Mouse (Mus musculus): ENCODE measurements around the gene Ube2a. TPM values are rescaled to one million over a fixed set of nuclear protein-coding genes. Genes with fewer than 3 reads are reported as not detected.

Ube2a gene
- total RNA-seq (2021) = 10 to 100 TPM; 59.6 to 61.9 TPM
- long read RNA-seq, experiment 1, transcript Ube2a-201 (6 exons, 1,732 nt) = major isoform, 50 of 55 reads
- long read RNA-seq, experiment 1, partial matches to known transcripts = 0 of 55 reads
- long read RNA-seq, experiment 1, other reads (novel, unspliced or antisense) = 1 of 55 reads
- long read RNA-seq, experiment 2, transcript Ube2a-201 (6 exons, 1,732 nt) = major isoform, 39 of 43 reads
- long read RNA-seq, experiment 2, partial matches to known transcripts = 0 of 43 reads
- long read RNA-seq, experiment 2, other reads (novel, unspliced or antisense) = 1 of 43 reads

DNA sequence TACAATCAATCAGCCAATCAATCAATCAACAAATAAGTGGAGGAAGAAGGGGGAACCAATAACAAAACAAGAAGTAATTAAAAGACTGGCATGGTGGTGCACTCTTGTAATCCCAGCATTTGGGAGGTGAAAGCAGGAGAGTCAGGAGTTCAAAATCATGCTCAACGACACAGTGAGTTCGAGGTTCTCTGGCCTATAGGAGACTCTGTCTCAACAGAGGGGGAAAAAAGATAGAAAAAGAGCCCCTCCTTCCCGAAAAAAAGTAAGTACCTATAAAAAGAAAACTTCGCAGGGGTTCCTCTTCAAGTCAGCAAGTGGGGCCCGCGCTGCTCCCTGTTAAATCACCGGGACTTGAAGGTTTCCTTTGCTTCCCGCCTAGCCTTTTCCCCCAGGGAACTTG lies at the start of gene Ube2a, which contains the start of gene C330007P06Rik:
Gene Ube2a (plus strand): TSS at position 136 of the 400 bp plus-strand sequence.
Gene C330007P06Rik (minus strand): TSS at position 347 of the 400 bp plus-strand sequence.
- no peak for DNase-seq (ENCODE audit: low spot score in 2 of 2)
- intact Hi-C loops (cut with DNase I) = no loop called here

DNA sequence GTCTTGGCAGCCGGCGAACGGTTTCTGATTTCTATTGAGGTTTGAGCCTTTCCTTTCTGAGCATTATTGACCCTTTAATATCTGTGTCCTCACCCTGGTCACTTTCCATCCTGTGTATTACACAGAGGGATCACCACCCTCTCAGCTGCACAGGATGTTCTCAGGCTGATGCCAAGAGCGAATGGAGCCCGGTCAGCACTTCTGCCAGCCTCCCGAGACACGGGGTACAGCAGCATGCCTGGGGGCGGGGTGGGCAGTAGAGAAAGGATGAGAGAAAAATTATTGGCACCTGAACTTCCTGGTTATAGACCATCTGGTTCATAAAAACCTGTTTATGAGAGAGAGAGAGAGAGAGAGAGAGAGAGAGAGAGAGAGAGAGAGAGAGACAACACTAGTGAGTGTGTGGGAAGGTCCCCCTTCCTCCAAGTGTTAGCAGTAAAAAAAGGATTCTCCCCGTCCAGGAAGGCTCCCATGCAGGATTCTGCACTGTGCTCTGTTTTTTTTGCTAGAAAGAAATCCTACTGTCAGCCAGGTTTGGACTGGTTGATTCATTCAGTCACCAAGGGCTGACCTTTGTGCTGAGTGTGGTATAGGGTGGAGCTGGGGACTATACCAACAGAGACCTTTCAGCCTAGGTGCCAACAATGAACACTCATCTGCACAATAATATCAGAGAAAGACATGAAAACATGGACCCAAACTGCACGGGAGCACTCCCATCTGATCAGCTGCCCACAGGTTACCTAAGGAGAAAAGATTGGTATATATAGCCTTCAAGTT lies 49.6 kb upstream of the Ube2a start:
- intact Hi-C loops (cut with DNase I) = no loop called here
- DNase-seq (ENCODE audit: low spot score in 2 of 2) = no peak

DNA sequence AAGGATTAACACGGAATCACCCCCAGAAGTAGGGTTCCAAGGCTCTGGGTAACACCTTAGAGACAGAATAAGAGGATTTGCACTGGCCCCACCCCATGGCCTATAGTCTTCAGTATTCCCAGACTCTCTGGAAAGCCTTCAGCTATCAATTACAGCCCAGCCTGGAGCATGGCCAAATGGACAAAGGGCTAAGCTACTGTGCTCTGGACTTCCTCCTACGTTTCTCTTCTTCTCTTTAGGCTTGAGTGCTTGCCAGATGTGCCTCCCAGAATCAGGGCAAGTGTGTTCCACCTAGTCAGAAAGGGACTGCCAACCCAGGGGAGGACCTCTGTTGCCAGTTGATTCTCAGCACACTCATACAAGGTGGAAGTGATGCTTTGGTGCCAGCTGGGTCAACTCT lies 48.7 kb upstream of the Ube2a start:
- intact Hi-C loops (cut with DNase I) = no loop called here
- DNase-seq (ENCODE audit: low spot score in 2 of 2) = no peak

DNA sequence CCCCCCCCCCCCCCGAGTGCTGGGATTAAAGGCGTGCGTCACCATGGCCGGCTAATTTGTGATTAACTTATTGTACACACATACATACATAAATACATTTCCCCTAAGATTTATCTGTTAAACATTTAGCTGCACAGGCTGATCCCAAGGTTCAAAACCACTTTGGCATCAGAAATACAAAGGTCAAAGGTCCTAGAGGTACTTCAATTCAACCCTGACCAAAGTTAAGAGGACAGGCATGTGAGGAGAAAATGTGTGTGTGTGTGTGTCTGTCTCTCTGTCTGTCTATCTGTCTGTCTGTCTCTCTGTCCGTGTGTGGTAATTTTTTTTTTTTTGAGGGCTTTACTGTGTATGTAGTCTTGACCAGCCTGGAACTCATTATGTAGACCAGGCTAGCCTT lies 46.8 kb upstream of the Ube2a start:
- no peak for DNase-seq (ENCODE audit: low spot score in 2 of 2)
- intact Hi-C loops (cut with DNase I) = no loop called here

DNA sequence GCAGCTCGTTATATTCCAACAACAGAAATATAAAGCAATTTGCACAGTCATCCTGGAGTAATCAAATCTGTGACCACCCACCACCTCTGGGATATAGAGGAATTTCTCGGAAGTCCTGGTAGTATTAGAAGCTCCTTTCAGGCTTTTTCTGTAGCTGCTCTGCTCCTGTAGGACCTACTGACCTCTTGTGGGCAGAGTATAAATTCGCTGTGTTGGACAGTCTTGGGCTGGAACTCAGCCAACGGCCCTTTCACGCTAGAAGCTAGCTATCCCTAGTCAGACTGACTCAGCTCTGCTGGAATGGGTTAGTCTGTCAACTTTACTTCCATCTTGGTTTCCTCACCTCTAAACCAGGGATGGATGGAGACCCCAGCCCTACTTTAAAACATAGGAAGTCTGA lies 43.4 kb upstream of the Ube2a start:
- intact Hi-C loops (cut with DNase I) = no loop called here
- DNase-seq (ENCODE audit: low spot score in 2 of 2) = peak in 1 of 2 experiments; percentile 15

DNA sequence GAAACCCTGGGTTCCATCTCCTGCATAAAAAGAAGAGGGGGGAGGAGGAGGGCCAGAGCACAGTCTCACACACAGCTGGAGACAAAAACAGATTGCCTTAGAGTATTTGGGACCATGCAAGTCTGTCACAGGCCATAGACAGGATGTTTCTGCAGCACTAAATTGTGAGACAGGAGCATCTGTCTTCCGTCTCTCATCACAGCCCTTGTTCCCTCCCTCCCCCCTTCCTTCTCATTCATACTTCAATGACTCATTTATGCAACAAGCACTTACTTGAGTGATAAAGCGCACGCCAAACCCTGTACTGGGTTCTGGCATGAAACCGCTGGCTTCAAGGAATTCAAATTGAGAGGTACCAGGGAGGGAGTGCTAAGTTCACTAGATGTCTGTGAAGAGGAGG lies 42.1 kb upstream of the Ube2a start:
- DNase-seq (ENCODE audit: low spot score in 2 of 2) = peak in 1 of 2 experiments; percentile 36

DNA sequence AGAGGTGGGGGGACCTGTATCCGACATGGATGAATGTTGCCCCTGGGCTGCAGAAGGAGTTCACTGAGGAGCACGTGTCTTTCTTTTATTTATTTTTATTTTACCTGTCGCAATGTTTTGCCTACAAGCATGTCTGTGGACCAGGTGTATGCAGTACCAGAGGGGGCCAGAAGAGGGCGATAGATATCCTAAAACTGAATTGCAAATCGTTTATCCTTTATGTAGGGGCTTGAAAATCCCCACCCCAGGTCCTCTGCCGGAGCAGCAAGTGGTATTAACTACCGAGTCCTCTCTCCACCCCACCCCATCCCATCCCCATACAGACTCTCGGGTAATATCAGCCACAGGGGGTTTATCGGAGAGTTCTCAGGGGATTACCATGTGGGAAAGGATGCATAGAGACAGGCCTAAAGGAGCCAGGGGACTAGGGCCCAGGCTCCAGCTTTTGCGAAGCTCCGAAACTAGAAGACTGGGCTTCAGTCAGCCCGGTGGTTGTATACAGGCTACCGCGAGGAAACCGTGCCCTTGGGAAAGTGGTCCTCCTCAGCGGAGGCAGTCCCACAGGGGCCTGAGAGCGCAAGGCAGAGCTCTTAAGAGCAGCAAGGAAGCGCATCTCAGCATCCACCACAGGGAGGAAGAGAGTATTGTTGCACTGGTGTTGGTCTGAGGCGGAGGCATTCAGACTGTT lies 40.2 kb upstream of the Ube2a start:
- intact Hi-C loops (cut with DNase I) = no loop called here

More for the DNA sequence above, 42.1 kb upstream of the Ube2a start:
- intact Hi-C loops (cut with DNase I) = no loop called here

DNA sequence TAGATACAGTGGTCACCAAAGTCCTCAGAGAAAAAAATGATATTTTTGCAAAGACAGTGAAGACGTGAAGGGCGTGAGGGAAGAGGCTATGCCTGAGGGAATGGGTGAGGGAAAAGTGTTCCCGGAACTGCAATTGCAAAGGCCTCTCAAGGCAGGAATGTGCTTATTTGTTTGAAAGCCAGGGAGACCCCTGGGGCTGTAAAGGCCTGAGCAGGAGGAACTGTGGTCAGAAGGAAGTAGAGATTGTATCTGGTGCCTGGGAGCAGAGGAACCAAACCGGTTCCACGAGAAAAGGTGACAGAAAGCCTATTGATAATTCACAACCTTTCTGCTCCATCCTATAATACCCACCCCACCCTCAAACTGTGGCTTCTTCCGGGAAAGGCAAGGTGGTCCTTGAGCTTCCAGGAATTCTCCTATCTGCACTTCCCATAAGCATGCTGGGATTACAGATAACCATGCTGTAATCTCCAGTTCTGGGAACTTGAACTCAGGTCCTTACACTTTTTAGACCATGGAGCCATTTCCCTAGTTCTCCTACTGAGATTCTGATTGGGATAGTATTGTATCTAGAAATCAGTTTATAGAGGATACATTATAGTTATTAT lies 36.5 kb upstream of the Ube2a start:
- intact Hi-C loops (cut with DNase I) = no loop called here

More for the DNA sequence above, 40.2 kb upstream of the Ube2a start:
- peak; percentile 61 to 72 for DNase-seq (ENCODE audit: low spot score in 2 of 2)

DNA sequence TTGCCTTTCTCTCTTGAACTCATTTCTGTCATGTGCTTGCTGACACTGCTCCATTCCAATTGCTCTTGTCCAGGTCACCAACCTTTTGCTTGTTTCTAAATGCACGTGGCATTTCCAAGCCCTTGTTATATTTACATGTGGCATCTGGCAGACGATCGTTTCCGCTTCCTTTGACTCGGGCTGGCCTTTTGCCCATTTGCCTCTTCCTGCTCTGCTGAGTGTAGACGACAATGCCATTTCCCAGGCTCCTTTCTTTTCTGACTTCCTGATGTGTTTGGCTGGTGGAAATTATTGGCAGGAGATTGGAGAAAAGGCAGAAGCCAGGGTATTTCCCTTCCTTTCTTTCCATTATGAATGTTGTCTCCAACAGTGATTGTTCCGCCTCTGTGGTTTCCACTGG lies 34.3 kb upstream of the Ube2a start:
- intact Hi-C loops (cut with DNase I) = no loop called here
- peak in 1 of 2 experiments; percentile 18 for DNase-seq (ENCODE audit: low spot score in 2 of 2)

More for the DNA sequence above, 36.5 kb upstream of the Ube2a start:
- no peak for DNase-seq (ENCODE audit: low spot score in 2 of 2)

DNA sequence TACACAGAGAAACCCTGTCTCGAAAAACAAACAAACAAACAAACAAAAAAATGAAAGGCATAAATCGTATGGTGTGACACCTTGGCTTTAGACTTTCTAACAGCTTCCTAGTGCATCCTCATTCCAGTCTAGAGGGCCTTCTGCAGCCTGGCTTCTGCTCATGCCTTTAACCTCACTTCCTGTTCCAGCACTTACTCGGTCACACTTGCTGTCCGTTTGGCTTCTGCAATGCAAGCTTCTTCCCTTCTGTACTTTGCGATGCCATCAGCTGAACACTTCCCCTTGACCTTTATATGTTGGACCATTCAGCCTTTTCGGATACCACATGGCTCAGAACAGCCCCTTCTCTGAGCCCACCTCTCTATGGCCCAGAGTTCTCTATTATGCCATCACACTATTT lies 32.0 kb upstream of the Ube2a start:
- intact Hi-C loops (cut with DNase I) = no loop called here
- no peak for DNase-seq (ENCODE audit: low spot score in 2 of 2)

DNA sequence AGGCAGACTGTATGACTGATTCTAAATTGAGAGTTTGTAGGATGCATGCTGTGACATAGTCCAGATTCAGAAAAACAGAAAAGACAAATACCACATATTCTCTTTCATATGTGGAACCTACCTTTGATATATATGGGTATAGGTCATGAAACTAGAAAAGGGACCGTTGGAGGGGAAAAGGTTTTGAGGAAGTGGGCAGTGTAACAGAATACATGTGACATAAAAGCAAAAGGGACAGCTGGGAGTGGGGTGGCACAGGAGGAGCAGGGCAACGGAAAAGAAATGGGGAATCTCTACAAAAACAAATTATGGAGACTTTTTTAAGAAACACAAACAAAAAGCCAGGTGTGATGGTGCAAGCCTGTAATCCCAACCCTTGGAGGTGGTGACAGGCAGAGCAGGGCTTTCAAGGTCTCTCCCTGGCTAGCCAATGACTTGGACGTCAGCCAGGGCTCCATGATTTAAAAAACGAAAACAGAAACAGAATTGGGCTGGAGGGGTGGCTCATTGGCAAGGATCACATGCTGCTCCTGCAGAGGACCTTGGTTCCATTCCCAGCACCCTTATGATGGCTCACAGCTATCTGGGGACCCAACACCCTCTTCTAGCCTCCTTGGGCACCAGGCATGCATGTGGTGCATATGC lies 30.2 kb upstream of the Ube2a start:
- no peak for DNase-seq (ENCODE audit: low spot score in 2 of 2)
- intact Hi-C loops (cut with DNase I) = no loop called here

DNA sequence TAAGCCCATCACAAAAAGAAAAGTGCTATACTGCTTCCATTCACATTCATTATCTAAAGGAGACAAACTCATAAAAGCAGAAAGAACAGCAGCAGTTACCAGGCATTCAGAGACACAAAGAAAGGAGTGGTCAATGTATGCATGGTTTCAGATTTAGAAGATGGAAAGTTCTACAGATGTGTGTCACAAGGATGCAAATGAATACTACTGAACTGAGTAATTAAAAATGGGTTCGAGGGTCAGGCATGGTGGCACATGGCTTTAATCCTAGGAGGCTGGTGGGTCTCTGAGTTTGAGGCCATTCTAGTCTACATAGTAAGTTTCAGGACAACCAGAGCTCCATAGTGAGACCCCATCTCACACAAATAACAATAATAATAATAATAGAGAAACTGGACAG lies 26.5 kb upstream of the Ube2a start:
- DNase-seq (ENCODE audit: low spot score in 2 of 2) = no peak
- intact Hi-C loops (cut with DNase I) = no loop called here

DNA sequence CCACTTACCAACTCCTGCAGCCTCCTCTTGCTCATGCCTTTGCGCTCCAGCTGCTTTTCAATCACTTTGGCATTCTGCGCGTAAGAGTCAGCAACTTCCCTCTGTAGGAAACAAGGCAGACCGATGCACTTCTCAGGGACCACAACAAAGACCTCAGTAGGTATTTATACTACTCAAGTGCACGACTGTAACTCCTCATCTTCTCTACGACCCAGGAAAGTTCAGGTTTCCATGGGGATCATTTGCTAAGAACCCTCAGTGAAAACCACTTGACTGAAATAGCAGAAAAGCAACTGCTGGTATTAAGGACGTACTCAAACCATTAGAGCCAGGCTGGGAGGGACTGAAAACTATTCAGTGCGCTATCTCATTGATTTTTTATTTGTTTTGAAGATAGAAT lies 21.1 kb upstream of the Ube2a start:
- DNase-seq (ENCODE audit: low spot score in 2 of 2) = no peak
- intact Hi-C loops (cut with DNase I) = no loop called here

DNA sequence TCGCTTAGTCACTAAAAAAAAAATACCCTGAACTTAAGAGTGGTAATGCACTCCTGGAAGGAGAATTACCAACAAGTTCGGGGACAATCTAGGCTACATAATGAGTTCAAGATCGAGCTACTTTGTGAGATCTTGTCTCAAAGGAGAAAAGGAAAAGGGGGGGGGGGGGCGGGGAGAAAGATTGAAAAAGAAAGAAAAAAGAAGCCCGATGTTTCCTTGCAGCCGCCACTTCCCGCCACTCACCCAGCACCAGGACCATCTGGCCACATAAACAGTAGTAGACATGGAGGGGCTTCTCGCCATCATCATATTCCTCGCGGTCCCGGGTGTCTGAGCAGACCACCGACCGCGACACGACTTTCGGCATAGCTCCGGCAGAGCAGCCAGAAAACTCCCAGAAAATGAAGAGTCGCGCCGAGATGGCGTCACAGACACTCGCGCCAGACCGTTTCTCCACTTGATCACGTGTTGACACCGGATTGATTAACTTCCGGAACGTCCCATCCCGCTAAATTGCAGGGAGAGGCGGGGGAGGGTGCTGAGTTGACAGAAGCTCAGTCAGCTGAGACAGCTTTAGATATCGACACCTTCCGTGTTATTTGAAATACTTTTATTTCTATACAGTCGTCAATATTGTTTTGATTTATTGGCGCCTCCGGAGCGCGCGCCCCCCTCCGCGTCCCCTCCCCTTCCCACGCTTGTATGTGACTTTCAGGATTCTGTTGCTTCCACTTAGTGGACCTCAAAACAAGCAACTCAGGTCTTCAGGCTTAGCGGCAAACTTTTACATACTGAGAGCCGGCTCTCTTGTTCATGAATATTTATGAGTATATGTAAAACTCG lies 9.7 kb upstream of the Ube2a start:
- intact Hi-C loops (cut with DNase I) = no loop called here
- DNase-seq (ENCODE audit: low spot score in 2 of 2) = peak; percentile 83 to 84

DNA sequence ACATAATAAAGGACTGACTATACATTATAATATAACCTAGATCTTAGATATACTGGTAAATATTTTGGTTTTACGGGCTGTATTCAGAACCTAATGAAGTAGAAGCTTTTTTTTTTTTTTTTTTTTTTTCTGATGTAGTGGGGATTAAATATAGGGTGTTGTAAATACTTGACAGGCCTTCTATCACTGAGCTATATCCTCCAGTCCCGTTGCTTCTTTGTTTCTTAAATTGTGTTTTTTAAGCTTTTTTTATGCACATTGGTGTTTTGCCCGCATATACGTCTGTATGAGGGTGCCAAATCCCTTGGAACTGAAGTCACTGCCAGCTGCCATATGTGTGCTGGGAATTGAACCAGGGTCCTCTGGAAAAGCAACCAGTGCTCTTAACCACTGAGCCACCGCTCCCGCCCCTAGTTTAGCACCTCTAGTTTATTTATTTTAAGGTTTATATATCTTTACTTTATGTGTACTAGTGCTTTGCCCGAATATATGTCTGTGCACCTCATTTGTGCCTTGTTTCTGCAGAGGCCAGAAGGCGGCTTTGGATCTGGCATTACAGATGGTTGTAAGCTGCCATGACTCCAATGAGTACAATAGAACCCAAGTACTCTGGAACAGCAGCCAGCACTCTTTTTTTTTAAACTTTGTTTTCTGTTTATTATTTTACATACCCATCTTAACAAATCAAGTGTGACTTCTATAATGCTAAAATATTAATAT lies 8.9 kb upstream of the Ube2a start:
- intact Hi-C loops (cut with DNase I) = no loop called here
- no peak for DNase-seq (ENCODE audit: low spot score in 2 of 2)

DNA sequence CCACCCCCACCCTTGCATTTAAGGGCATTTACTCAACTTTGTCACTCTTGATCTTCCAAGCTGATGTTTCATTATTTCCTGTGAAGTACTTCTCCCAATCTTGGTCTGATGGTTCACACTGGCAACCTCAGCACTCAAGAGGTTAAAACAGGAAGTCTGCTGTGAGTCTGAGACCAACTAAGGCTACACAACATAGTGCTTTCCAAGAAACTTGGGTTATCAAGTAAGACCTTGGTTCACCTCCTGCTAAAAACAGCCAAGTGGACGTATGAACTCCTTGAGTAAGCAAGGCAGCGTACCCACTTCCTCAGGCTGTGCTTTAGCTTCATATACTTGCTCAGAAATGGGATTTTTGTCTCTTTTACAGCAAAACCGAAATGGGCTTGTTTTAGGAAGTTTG lies 3.3 kb upstream of the Ube2a start:
- intact Hi-C loops (cut with DNase I) = no loop called here

DNA sequence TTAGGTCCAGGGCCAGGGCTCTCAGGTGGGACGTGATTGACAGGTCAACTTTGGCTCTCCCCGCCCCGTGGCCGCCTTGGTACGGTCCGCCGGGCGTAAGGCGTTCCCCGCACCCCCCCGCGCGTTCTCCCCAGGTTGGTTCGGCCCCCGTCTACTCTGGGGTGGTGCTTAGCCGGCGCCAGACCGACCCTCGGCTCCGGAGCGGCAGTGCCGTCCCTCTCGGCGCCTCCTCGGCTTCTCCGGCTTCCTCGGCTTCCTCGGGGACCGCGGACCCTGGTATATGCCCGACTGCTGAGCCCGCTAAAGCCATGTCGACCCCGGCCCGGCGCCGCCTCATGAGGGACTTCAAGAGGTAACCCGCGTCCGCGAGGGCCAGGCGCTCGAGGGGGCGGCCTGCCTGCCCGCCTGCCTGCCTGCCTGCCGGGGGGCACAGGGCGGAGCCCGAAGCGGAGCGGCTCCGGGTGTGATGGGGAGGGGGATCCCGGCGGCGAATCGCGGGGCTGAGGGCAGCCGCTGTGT lies 537 bp downstream of the Ube2a start:
- intact Hi-C loops (cut with DNase I) = no loop called here
- peak; percentile 69 to 85 for DNase-seq (ENCODE audit: low spot score in 2 of 2)

More for the DNA sequence above, 3.3 kb upstream of the Ube2a start:
- no peak for DNase-seq (ENCODE audit: low spot score in 2 of 2)

DNA sequence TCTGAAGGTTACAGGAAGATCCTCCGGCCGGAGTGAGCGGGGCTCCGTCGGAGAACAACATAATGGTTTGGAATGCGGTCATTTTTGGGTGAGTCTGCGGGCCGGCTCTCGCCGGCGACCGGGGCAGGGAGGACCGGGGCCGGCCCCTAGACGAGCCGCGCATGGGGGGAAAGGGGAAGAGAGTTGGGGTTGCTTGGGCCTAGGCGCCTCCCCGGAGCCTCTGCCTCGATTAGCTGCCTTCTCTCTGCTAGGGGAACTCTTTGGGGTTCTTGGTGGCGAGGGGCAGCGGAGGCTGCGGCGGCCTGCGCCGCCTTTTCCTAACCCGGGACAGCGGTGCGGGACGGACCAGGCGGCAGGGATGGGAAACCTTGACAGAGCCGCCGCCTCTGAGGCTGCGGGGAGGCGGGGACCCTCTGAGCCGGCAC lies 1.0 kb downstream of the Ube2a start:
- peak in 1 of 2 experiments; percentile 3 for DNase-seq (ENCODE audit: low spot score in 2 of 2)
- intact Hi-C loops (cut with DNase I) = no loop called here
